Mouse (Mus musculus) embryo, embryonic 10 days (tissue): Measurements from ENCODE around the gene Gimap8.
"Not testable (repeated sequence)": the region's sequence is repeated elsewhere in the genome, so short reads cannot be mapped to it uniquely, and the experiment has no call there.

Experiments
- DNase-seq: peaks from one replicate; pipeline ENCODE4 v3.0.0-alpha.2; 2015; ENCODE audit warnings: low spot score

Gimap8 gene

DNA sequence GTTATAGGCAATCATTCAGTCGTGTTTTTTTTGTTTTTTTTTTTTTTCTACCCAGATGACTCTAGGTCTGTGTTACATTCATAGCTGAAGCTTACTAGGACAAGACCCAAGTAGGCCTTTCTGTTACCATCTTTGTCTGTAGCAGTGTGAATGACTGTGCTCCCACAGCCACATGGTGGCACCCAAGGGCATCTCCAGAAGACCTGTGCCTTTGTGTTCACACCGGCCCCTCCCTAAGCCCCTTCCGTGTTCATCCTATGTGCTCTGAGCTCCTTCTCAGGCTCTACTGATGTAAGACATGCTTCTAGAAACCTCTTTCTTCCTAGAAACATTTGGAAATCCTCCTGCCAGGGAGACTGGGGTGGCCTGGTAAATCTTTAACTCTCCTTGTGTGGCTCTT is at the start of gene Gimap8:
Gene Gimap8, plus strand, starts transcription at position 240 of the 400 bp plus-strand sequence.
- peak; percentile 41 for DNase-seq

DNA sequence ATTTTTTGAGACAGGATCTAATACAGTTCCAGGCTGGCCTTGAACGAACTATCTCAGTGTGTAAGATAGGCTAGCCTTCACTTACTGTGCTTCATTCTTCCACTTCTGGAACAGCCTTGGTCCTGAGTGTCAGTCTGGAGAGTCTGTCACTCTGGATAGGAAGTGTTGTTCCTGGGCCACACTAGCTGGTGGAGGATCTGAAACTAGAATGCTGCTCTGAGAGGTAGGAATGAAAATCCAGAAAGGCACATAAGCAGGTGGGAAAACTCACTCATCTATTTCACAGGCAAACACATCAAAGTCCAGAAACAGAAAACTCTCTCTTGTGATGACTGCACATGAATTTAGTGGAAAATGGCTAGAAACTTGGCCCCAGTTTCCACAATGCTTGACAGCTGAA is 46.4 kb upstream of the Gimap8 start:
- DNase-seq: no peak

DNA sequence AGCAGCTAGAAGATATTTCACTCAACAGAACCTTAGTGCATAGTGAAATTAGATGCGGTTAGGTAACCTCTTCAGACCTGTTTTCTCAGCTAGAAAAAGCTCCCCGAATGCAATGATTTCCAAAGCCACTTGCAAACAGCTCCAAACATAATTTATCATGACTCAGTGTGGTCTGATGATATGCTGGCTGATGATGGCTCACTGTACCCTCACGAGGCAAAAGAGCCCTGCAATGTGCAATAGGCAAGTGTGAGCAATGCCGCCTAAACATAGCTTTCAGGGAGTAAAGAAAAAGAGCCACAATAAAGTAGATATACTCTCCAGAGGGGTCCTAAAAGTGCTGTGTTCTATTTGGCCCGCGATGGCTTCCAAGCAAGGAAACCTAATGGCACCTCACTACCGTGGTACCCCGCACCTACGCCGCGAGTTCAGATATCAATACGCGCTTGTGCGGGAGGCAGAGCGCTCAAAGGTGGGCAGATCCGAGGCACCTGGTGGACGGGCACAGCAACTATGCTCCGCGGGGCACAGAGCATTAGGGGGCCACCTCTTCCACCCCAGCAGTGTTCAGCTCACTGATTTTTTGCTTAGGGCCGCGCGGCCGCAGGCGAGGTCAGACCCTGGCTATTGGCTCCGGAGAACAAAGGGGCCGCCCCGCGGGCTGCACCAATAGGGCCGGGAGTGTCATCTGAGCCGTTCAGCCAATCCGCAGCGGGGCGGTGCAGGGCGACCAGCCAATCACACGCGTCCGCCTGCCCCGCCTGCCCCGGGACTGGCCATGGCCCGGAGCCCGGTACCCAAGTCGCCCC is 45.6 kb upstream of the Gimap8 start, which contains the start of gene Zfp775:
Gene Zfp775, plus strand, starts transcription at position 793 of the 809 bp plus-strand sequence.
- peak; percentile 96 for DNase-seq

DNA sequence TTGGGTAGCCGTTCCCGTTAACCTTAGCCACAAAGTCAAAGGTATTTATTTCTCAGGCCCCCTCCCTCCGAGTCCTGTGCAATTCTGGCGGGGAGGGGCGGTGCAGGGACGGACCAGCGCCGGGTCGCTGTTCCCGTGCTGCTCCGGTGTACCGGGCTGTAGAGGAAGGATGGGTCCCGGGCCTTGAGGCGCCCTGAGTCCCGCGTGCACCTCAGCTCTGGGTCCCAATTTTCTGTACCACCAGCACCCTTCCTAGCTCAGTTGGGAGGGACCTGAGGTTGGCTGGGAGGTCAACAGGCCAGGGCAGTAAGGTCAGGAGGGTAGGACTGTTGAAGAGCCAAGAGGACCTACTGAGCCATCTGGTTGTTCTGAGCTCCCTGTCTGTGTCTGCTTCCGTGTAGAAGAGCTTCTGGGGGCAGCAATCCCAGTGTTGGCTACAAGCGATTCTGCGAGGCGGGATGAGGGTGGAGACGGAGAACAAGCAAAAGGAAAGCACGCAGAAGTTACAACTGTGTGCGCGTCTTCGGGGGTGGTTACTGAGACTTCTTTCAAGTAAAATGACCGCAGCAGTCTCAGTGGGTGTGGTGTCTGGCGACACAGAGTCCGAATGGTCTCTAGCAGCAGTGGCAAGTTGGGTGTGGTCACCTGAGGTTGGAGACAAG is 44.8 kb upstream of the Gimap8 start:
- peak; percentile 62 for DNase-seq

DNA sequence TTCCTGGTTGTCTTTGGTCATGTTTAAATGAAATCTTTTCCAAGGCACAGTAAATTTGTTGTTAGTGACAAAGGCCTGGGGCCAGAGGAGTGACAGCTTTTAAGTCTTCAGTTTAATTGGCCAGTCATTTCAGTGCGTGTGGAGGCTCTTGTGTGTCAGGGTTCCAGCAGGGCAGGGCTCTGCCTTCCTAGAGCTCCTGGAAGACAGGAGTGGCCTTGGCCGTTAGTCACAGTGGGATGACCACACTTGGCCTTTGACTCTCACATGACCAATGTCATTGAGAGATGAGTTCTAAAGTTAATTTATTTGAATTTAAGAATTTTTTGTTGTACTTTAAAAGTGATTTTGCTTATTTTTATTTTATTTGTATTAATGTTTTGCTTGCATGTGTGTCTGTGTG is 38.9 kb upstream of the Gimap8 start:
- no peak for DNase-seq

DNA sequence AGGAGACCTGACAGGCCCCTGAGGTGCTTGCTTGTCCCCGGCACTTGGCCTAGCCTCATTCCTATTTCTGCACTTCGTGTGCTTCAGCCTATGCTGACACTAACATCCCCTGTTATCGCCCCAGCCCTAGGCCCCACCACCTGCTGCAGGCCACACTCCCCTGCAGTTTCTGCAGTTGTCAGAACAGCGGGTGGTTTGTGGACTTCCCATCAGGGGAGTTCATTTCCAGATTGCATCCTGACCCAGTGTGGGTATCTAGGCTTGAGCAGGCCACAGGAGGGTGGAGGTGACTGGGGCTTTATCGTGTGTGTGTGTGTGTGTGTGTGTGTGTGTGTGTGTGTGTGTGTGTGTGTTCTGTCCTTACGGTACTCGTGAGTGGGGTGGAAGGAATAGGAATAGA is 37.5 kb upstream of the Gimap8 start:
- DNase-seq: no peak

DNA sequence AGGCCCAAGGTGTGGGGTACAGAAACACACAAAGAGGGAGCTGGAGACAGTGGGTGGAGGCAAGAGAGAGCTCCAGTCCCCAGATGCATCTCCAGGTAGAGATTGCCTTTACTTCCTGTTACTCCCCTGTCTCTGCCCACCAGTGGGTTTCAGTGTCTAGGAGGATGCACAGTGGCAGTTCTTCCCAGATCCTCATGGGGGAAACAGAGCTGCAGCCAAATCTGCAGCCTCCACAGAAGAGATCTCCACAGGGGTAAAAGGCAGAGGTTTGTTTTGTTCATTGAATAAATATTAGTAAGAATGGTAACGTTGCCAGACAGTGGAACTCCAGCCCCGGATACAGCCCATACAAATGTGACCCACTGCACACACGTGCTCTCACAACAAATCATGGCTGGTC is 36.4 kb upstream of the Gimap8 start:
- no peak for DNase-seq

DNA sequence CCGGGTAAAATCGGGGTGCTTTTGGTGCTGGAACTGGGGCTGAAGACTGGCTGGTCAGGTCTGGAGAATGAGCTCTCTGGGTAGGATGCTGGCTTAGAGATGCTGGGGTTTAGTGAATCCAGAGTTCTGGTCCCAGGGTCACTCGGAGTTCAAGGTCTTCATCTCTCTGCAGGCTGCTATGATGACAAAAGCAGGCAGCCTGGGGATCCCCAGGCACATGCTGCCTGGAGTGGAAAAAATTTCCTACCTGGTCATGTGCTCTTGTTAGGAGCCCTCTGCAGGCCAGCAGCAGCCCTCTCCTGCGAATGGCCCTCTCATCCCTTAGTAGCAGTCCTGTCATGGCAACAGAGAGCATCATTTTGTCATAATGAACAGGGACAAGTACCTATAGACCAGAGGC is 33.6 kb upstream of the Gimap8 start:
- no peak for DNase-seq

DNA sequence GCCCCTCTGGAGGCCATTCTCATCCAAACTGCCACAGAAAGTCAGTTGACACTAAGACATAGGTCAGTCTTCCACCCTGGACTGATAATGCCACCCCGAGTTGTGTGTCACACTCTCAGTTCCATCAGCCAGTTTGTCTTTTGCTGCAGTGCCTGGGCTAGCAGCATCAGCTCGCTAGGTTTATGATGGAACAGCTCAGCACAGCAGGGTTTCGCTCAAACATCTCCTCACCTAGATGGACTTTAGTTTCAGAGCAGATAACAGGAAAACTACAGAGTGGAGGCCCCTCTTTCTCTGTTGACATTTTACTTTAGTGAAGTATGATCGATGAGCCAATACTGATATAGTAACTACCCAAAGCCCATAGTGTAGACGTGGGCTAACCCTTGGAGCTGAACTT is 32.3 kb upstream of the Gimap8 start:
- DNase-seq: no peak

DNA sequence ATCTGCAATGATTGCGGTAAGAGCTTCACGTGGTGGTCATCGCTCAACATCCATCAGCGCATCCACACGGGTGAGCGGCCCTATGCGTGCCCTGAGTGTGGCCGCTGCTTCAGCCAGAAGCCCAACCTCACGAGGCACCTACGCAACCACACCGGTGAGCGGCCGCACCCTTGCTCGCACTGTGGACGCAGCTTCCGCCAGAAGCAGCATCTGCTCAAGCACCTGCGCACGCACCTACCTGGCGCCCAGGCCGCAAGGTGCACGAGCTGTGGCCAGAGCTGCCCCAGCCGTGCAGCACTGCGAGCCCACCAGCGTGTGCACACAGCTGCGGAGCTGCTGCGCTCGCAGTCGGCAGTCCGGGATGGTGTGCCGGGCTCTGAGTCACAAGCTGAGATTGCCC is 27.0 kb upstream of the Gimap8 start:
- DNase-seq: no peak

DNA sequence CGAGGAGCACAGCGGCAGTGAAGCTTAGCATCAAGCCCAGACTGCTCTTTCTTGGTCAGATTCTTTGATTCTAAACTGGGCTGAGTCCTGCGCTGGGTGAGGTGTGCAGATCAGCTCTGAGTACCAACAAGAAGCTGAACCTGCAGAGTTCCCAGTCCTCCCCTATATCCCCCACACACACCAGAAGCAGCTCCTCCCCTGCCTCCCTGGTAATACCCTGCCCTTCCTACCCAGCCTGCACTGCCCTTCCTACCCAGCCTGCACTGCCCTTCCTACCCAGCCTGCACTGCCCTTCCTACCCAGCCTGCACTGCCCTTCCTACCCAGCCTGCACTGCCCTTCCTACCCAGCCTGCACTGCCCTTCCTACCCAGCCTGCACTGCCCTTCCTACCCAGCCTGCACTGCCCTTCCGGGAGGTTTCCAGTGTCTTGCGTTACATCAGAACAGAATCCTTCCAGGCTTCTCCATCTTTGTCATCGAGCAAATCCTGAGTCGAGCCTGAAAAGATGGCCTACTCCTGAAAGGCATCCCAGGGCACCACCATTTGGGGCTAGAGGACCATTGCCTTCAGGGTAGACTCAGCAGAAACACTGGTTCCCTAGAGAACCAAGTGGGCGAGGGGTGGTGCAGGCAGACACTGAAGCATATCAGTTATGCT is 24.7 kb upstream of the Gimap8 start:
- DNase-seq: not testable (repeated sequence)

DNA sequence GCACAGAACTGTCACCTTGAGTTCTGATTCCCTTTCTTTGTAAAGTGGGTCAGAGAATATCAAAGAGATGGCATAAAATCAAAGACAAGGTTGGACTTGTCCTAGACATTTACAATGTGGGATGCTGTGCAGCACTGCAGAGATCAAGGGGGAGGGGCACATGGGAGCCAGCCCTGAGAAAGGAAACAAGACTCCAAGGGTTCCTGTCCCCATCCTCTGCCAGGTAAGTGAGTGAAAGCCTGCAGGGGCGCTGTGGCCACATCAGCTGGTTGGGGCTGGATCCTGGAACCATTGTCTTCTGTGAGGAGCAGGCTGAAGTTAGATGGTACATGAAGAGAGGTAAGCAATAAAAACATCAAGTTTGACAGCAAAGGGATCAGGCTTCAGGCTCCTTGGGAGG is 23.6 kb upstream of the Gimap8 start:
- DNase-seq: no peak

DNA sequence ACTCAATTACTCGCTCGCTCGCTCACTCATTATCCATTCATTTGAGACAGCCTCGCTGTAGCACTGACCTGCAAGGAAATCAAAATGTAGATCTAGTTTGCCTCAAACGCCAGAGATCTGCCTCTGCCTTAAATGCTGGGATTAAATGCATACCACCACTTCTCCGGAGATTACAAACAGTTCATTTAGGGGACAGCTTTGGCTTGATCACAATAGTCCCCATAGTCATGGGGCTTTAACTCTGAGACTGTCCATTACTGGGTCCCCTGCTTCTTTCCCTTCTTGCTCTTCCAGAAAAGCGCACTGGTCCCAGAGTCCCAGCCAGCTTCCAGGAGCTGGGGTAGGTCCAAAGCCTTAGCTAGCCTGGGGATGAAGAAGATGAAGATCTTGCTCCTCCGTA is 20.6 kb upstream of the Gimap8 start, which contains the start of gene AI854703:
Gene AI854703, plus strand, starts transcription at position 301 of the 400 bp plus-strand sequence.
- no peak for DNase-seq

DNA sequence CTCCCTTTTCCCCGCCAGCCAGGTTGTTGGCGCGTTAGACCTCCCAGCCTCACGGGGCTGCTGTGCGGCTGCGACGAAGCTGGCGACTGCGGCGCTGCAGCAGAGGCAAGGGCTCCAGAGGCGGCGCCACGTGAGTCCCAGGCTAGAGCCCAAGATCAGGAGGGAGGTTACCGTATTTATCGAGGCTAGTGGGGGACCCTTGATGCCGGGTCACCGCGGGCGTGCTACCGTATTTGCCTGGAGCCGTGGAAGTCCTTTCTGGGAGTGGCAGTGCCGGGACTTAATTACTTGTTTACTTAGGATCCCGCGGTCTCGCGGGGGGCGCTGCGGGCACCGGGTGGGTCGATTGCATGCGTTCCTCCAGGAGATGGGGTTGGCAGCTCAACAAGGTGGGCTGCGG is 20.1 kb upstream of the Gimap8 start:
- peak; percentile 85 for DNase-seq

DNA sequence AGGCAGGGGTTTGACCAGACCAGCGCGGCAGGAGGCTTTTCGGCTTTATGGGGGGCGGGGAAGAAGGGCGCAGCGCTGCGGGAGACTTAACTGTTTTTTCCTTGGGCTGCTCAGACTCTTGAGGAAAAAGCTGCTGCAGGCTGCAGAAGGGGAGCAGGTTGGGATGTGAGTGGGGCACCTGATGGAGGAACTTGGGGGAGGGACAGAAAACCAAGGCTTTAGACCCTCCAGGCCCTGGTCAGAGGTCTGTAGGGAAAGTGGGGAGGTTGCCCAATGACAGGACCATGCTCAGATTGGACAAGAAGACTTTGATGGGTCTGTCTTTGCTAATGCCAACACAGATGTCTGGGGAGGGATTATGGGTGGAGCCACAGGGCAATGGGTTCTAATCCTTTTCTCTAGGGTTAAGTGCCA is 19.5 kb upstream of the Gimap8 start:
- DNase-seq: no peak

DNA sequence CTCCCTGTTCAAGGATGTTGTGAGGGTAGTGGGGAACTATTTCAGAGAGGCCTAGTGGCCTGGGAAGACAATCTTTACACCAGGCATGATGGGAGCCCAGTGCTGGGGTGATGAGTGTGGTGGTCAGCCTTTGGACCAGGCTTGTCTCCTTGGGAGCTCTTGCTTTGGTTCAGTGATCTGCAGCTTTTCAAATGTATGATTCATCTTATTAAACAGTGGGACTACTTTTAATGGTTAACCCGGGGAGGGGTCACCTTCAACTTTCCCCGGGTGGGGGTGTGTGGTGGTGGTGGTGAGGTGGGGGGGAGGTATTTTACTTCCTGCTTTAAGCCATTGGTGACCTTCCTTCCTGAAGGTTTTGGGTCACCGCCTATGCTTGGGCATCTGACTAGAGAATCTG is 18.7 kb upstream of the Gimap8 start:
- no peak for DNase-seq

DNA sequence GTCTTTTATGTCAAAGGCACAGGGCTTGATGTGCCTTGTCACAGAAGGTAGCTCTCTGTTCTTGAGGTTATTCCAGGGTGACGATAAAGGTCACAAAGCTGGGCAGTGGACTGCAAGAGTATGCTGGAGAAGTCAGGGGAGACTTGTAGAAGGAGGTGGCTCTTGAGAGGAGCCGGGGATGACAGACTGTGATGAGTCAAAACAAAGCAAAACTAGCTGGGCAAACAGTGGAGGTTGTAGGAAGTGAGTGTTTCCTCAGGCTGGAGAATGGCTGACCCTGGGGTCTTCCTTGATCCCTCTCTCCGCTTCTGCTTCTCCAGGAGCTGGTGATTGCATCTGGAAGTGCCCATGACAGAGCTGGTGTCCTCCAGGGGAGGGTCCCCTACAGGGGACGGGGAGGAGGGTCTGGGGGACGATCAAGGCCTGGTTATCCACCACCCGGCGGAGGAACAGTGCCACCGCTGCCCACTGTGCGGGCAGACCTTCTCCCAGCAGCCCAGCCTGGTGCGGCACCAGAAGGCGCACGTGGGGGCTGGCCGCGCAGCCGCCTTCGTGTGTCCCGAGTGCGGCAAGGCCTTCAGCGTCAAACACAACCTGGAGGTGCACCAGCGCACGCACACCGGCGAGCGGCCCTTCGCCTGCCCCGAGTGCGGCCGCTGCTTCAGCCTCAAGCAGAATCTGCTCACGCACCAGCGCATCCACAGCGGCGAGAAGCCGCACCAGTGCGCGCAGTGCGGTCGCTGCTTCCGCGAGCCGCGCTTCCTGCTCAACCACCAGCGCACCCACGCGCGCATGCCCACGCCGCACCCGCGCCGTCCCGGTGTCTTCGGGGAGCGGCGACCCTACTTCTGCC is 18.0 kb upstream of the Gimap8 start:
- peak; percentile 44 for DNase-seq

DNA sequence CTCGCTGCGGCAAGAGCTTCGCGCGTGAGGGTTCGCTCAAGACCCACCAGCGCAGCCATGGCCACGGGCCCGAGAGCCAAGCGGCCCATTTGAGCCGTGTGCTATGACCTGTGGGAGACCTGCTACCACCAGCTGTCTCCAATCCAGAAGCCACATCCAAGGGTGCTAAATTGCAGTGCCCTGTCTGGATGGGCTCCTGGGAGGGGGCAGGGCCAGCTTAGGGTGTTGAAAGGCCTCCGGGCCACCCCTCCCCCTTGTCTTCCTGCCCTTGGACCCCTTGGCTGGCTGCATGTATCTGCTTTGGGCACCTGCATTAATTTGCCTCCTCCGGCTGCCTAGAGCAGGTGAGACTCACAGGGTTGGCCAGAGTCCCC is 17.4 kb upstream of the Gimap8 start:
- no peak for DNase-seq

DNA sequence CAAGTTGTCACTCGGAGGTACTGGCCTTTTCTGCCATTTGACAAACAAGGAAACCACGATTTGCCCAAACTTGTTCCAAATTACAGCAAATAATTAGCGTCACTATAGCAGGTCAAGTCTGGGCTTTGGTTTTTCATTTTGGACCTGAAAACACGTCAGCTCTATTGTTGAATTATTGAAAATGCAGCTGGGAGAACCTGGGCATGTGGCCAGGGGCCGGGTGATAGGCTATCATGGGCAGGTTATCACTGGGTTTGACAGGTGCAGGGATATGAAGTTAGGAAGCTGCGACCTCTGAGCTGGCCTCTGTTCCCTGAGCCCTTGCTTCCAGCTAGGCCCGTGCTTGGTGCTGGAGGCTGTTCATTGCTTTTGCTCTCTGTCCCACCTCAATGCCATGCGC is 16.2 kb upstream of the Gimap8 start:
- no peak for DNase-seq

DNA sequence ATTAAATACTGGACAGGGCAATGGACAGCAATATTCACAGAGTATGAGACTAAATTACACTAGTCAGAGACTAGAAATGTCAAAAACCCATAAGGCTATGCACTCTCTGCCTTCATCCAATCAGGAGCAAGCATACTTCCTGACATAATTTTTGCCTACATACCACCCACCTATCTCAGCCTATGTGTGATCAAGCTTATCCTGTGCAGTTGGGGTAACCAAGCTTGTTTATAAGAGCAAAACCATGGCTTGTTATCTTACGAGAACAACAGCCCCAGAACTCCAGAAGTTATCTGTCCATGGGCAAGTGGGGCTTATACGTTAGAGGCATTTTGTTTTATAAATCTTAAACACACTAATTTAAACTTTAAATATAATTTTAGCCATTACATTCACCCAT is 11.9 kb upstream of the Gimap8 start:
- DNase-seq: no peak

DNA sequence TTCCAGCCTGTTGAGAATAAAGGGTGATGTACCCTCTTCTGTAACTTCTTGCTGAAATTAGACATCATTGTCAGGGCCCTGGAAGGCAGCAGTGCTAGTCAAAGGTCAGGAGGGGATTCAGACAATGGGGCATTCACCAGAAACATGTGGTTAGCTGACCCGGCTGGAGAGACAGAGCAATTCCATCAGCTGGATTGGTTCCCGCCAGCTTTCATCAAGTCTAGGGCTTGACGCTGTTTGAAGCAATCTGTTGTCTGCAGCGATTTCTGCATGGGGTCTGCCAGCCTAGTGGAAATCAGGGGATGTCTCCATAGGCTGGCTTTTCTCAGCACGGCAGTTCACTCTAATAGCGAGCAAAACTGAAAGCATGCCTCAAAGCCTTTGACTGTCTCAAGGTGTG is 10.5 kb upstream of the Gimap8 start:
- peak; percentile 56 for DNase-seq
